Mouse (Mus musculus): ENCODE measurements around the gene Prom1. TPM values are rescaled to one million over a fixed set of nuclear protein-coding genes. Genes with fewer than 3 reads are reported as not detected.
"Not testable (repeated sequence)": the region's sequence is repeated elsewhere in the genome, so short reads cannot be mapped to it uniquely, and the experiment has no call there.

Prom1 gene
- 66.6 and 74.5 TPM in 2 replicates for polyA plus RNA-seq (2015; fragmentation: Nextera tagmentation; extraction: Ambion mirVana)

DNA sequence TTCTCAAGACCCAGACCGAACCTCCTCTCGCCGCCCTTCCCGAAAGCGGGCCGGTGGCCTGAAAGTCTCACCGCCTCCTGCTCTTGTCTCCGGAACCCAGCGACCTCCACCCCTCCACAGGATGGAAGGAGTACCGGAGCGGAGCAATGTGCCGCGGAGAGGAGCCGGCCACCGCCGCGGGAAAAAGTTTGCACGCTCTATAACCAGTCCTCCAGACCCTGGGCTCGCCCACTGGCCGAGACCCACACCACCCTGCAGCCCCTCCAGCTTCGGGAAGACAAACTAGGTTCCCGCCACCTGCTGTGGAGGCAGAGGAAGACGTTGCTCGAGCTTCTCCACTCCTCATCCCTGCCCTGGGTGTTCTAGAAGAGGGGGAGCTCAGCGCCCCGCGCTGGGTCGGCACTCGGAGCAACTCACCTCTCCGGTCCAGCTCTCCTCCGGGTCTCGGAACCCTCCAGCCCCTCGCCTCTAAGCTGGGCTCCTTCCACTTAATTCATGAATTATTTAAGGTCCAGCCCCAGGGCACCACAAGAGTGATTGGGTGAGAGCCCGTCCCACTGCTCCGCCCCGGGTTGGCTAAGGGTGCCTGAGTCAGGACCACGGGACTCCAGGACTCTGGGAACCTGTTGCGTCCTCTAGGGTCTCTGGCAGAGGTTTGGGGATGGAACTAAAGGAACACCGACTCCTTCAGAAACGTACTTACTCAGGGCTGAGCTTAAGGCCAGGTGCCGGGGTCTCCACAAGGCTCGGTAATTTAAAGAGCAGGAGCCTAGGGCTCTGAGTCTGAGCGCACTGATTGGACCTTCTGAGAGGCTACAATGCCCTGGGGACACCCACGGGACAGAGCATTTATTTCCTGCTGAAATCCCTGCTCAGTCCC, at the start of gene Prom1:
Gene Prom1 (minus strand): TSS at position 802 of the 880 bp plus-strand sequence.
- Histone ChIP-seq H3K27ac (peak within 1 kb of the TSS; percentile 87), H3K4me3 (peak within 1 kb of the TSS; percentile 78), H3K9ac (peak within 1 kb of the TSS; percentile 92), H3K9me3 (replicated peaks) (no peaks in the 10 kb centered on the region), H3K27me3 (0 out of 2 replicates have a peak, but pooled peaks cover 2% of the 10 kb centered on the region), H3K4me2 (peak within 1 kb of the TSS; percentile 87), H3K36me3 (ENCODE audit: poor library complexity, severe bottlenecking) (no peaks in the 10 kb centered on the region), H3K4me1 (peaks cover 45% of the 10 kb centered on the region)
- under 1% methylated on average over 44 of the region's 44 CpGs for WGBS
- peak; percentile 71 for ATAC-seq

DNA sequence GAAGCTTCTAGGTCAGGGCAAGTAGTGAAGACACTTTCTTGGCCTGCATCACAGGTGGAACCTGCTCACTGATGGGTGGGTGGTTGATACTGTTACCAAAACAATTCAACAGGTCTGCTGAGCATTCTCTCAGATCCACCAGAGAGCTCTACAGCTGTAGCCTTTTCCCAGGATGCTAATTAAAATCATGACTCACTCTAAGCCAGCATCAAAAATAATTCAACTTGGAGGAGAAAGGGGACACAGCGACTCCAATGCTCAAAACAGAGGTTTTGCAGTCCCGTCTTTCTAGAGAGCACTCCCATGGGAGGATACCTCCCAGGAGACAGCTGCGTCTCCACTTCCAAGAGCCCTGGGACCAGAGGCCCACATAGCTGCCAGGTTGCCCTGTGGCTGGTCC, 45.9 kb upstream of the Prom1 start:
- Histone ChIP-seq H3K4me1 (peaks cover 8% of the 10 kb centered on the region; the same call in 1 of the 2 replicates), H3K9me3 (replicated peaks) (no peaks in the 10 kb centered on the region), H3K36me3 (ENCODE audit: poor library complexity, severe bottlenecking) (no peaks in the 10 kb centered on the region), H3K4me3 (no peak overlapping the region), H3K9ac (no peak overlapping the region), H3K4me2 (no peak overlapping the region), H3K27ac (no peak overlapping the region), H3K27me3 (no peaks in the 10 kb centered on the region)
- ATAC-seq, result no peak
- 91% methylated on average over 3 of the region's 3 CpGs for WGBS

DNA sequence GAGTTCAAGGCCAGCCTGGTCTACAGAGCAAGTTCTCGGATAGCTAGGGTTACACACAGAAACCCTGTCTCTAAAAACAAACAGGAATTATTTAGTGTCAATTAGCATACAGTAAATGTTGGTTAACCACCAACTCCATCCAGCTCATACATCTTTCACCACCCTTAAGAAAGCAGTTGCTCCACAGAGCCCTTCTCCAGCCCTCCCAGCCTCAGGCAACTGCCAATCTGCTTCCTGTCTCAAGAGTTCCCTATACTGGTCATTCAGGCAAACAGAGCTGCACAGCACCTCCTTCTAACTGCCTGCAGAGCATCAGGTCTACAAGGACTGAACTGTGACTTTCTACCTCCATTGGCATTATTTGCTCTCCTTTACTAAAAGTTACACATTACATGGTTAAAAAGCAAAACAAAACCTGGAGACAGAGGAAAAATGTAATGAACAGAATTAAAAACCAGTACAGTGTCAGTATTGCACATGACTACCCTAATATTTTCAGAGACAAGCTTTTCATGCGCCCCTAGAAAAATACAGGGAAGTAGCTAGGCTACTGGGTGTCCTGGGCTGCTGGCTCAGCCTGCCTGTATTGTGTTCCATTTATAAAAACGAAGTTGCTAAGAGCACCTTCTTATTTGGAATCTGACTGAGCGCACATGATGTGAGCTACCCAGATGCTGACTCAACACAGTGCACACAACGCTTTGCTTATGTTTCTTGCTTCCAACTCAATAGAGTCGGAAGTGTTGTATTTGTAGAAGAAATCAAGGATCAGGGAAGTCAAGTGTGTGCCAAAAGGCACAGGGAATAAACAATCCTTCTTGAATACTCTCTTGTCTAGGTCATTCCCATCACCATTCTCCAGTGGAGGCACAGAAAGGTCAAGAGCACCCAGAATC, 44.9 kb upstream of the Prom1 start:
- 83% methylated on average over 6 of the region's 6 CpGs for WGBS
- Histone ChIP-seq H3K27ac (no peak overlapping the region), H3K27me3 (no peaks in the 10 kb centered on the region), H3K4me2 (no peak overlapping the region), H3K9me3 (replicated peaks) (no peaks in the 10 kb centered on the region), H3K4me3 (no peak overlapping the region), H3K9ac (no peak overlapping the region), H3K4me1 (peaks cover 8% of the 10 kb centered on the region; the same call in 1 of the 2 replicates), H3K36me3 (ENCODE audit: poor library complexity, severe bottlenecking) (no peaks in the 10 kb centered on the region)
- ATAC-seq, result no peak

DNA sequence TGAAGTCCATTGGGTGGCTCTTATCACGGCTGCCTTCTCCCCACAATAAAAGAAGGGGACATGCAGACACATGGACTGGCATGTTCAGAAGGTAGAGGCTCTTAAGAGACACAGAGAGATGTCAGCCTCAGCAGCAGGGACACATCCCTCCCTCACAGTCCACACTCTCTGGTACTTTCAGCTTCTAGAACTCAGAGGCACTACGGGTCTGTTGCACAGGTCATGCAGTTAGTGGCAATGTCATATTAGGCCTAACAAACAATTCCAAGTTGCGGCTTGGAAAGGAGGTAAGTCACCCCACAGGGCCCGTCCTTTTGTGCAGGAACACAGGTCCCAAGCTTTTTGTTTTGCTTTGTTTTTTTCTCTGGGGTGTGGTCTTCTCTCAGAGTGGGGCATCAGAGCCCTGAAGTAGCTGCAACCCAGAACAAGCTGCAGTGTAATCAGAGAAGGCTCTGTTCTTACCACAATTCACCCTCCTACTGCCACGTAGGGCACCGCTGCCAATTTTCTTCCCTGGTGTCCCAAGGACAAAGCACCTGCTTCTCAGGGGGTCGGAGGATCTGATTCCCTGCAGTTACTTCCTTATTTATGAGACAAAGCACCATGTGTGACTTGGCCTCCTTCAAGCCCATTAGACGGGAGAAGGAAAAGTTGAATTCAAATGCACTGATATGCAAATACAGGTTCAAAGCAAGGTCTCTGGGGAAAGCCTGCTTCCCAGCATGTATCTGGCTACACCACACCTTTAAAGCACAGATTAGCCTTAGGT, 41.8 kb upstream of the Prom1 start:
- Histone ChIP-seq H3K9ac (no peak overlapping the region), H3K27ac (no peak overlapping the region), H3K4me3 (no peak overlapping the region), H3K36me3 (ENCODE audit: poor library complexity, severe bottlenecking) (no peaks in the 10 kb centered on the region), H3K9me3 (replicated peaks) (no peaks in the 10 kb centered on the region), H3K4me1 (peaks cover 8% of the 10 kb centered on the region; the same call in 1 of the 2 replicates), H3K4me2 (no peak overlapping the region), H3K27me3 (no peaks in the 10 kb centered on the region)
- WGBS, result 13% methylated on average over 8 of the region's 8 CpGs
- no peak for ATAC-seq

DNA sequence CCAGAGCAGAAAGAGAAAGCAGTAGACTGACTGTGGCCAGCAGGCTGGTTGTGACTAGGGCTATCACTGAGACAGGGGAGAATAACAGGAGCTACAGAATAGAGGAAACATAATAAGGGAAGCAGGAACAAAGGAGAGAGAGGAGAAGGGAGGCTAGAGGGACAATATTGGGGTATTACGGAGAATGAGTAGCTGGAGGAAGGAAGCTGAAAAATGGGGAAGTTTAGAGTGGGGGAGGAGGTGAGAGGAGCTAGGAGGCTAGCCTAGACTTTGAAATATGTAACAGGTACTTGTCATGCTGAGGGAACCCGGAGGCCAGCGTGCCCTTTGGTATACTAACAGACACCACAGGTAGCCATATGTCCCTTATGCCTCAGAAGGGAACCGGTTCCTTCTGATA, 25.7 kb upstream of the Prom1 start:
- no peaks in the 10 kb centered on the region for H3K36me3 ChIP-seq (ENCODE audit: poor library complexity, severe bottlenecking)
- no peak overlapping the region for H3K27ac ChIP-seq
- 84% methylated on average over 4 of the region's 4 CpGs for WGBS
- no peak overlapping the region for H3K4me3 ChIP-seq
- H3K4me2 ChIP-seq, result no peak overlapping the region
- H3K27me3 ChIP-seq, result no peaks in the 10 kb centered on the region
- no peaks in the 10 kb centered on the region for H3K4me1 ChIP-seq
- H3K9me3 ChIP-seq (replicated peaks), result no peaks in the 10 kb centered on the region
- no peak for ATAC-seq
- H3K9ac ChIP-seq, result no peak overlapping the region

DNA sequence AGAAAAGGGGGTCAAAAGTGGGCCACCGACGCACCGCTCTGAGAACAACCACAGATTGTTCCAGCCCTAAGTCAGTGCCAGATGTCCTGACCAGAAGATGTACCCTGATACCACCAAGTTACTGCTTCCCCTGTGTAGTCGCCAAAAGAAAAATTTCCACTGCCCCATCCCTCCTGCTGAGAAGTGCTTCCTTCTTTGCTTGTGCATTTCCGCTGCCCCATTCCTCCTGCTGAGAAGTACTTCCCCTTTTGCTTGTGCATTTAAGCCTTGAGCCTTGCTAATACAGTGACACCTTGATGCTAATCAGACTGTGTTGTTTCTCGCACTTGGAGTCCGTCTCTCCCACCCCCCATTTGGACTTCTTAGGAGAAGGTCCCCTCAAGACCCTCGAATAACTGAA, 24.7 kb upstream of the Prom1 start:
- 90% methylated on average over 8 of the region's 8 CpGs for WGBS
- not testable (repeated sequence) for H3K4me1 ChIP-seq; H3K27ac ChIP-seq; H3K4me2 ChIP-seq; H3K9me3 ChIP-seq (replicated peaks); H3K4me3 ChIP-seq; H3K27me3 ChIP-seq; H3K36me3 ChIP-seq (ENCODE audit: poor library complexity, severe bottlenecking); H3K9ac ChIP-seq; ATAC-seq

DNA sequence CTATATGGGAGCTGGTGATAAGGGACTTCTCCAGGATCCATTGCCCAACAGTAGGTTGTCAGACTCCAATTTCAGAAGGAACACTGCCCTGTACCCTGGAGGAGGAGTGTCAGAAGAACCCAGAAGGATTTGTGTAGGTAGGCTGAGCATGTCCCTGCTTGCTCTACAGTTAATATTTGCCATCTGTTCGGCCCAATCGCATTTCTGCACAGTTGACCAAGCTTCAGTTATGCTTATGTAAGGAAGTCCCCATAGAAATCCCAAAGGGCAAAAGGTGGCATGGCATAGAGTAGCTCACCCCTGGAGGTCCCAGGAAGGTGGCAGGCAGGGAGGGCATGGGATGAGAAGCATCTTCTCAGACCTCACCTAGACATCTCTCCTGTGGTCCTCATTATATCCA, 19.6 kb upstream of the Prom1 start:
- Histone ChIP-seq H3K9me3 (replicated peaks) (no peaks in the 10 kb centered on the region), H3K4me1 (no peaks in the 10 kb centered on the region), H3K4me3 (no peak overlapping the region), H3K27me3 (no peaks in the 10 kb centered on the region), H3K9ac (no peak overlapping the region), H3K27ac (no peak overlapping the region), H3K36me3 (ENCODE audit: poor library complexity, severe bottlenecking) (no peaks in the 10 kb centered on the region), H3K4me2 (no peak overlapping the region)
- WGBS, result 90% methylated on average over 2 of the region's 2 CpGs
- ATAC-seq, result no peak

DNA sequence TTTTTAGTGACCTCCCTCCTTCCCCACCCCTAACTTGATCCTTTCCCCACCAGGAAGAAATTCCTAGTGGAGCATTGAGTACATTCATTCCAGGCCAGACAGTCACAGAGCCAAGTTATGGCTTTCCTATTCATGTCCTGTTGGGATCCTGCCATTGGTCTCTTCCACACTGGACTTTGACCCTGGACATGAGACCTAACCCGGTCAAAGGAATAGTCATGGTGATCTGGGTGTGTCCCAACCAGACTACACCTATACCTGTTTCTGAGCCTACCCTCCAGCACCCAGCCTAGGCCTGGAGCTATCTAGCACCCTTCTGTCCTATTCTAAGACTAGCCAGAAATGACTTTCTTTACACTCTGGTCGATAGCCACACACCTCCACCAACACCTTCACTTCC, 11.3 kb upstream of the Prom1 start:
- no peaks in the 10 kb centered on the region for H3K4me1 ChIP-seq
- no peak overlapping the region for H3K9ac ChIP-seq
- H3K27ac ChIP-seq, result no peak overlapping the region
- no peaks in the 10 kb centered on the region for H3K36me3 ChIP-seq (ENCODE audit: poor library complexity, severe bottlenecking)
- H3K27me3 ChIP-seq, result no peaks in the 10 kb centered on the region
- no peak overlapping the region for H3K4me3 ChIP-seq
- H3K9me3 ChIP-seq (replicated peaks), result no peaks in the 10 kb centered on the region
- 92% methylated on average over 2 of the region's 2 CpGs for WGBS
- no peak for ATAC-seq
- no peak overlapping the region for H3K4me2 ChIP-seq

DNA sequence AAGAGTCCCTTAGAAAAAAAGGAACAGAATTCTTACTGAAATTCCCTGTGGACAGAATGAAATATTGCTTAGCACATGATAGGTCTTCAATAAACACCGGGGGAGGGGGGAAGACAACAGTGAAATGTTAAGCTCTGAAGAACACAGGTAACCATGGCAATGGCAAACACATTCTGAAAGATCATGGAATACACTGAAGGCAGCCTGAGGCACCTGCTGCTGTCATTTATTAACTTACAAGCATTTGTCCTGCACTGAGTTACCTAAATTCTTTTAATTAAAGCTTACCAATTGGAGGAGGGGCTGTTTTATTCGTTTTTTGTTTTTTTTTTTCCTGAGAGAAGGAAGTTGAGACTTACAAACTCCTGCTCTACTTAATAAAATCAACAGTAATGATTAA, 7.3 kb upstream of the Prom1 start:
- H3K9ac ChIP-seq, result no peak overlapping the region
- no peaks in the 10 kb centered on the region for H3K9me3 ChIP-seq (replicated peaks)
- WGBS, result 68% methylated on average over 2 of the region's 2 CpGs
- peaks cover 12% of the 10 kb centered on the region; the same call in 1 of the 2 replicates for H3K4me1 ChIP-seq
- no peaks in the 10 kb centered on the region for H3K36me3 ChIP-seq (ENCODE audit: poor library complexity, severe bottlenecking)
- H3K4me3 ChIP-seq, result no peak overlapping the region
- H3K4me2 ChIP-seq, result no peak overlapping the region
- ATAC-seq, result no peak
- no peaks in the 10 kb centered on the region for H3K27me3 ChIP-seq
- H3K27ac ChIP-seq, result no peak overlapping the region

DNA sequence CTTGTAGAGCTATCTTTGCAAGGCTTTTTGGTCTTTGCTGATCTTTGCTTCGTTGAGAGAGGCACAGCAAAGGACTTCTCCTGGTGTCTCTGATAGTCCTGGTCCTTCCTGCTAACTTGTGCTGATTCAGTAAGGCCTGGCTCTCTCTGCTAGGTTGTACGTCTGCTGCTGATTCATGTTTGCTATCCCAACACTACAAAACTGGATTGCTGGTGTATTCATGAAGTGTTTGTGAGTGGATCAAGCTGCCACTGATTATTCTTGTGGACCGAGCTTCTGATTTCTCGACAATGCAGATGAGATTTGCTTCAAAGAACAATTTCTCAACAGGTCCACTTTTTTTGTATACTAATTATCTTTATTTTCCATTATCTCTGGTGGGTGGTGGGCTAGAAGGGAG, 6.3 kb upstream of the Prom1 start:
- 89% methylated on average over 4 of the region's 4 CpGs for WGBS
- Histone ChIP-seq H3K27ac (no peak overlapping the region), H3K4me1 (peaks cover 12% of the 10 kb centered on the region; the same call in 1 of the 2 replicates), H3K4me2 (no peak overlapping the region), H3K36me3 (ENCODE audit: poor library complexity, severe bottlenecking) (no peaks in the 10 kb centered on the region), H3K9ac (no peak overlapping the region), H3K9me3 (replicated peaks) (no peaks in the 10 kb centered on the region), H3K4me3 (no peak overlapping the region), H3K27me3 (no peaks in the 10 kb centered on the region)
- ATAC-seq, result no peak

DNA sequence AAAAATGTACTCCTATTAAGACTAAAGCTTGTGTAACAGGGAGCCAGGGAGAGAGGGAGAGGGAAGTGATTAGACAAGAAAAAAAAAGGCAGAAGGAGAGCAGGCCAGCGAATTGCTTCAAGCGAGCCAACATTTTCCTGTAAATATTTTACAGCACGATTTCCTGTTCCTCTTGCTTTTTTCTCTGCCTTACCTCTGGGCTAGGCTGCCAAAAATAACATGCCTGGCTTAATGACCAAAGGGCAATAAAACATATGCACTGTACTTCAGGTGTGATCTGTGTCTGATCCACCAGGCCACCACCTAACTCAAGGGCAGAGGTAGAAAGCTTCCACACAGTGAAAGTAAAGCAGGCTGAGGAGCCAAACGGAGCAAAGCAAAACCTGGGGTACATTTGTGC, 3.4 kb upstream of the Prom1 start:
- Histone ChIP-seq H3K9me3 (replicated peaks) (no peaks in the 10 kb centered on the region), H3K27me3 (0 out of 2 replicates have a peak, but pooled peaks cover 2% of the 10 kb centered on the region), H3K9ac (no peak overlapping the region), H3K36me3 (ENCODE audit: poor library complexity, severe bottlenecking) (no peaks in the 10 kb centered on the region), H3K4me2 (no peak overlapping the region), H3K4me3 (no peak overlapping the region), H3K27ac (no peak overlapping the region), H3K4me1 (peaks cover 24% of the 10 kb centered on the region)
- WGBS, result 77% methylated on average over 4 of the region's 4 CpGs
- no peak for ATAC-seq

All from forebrain, embryonic 13.5 days (tissue).